Mouse (Mus musculus) left cerebral cortex, adult 2 months (tissue): ENCODE measurements around the gene Kcnj6. TPM values are rescaled to one million over a fixed set of nuclear protein-coding genes. Genes with fewer than 3 reads are reported as not detected.

Experiments
- DNase-seq, 2 experiments: peaks; one replicate each; pipeline ENCODE4 v3.0.0; 2021 to 2022; ENCODE audit warnings: low spot score in 2 of 2, mixed read lengths in 1 of 2; ENCODE audit errors: extremely low spot score in 1 of 2
- H3K27ac ChIP-seq: fragments of 200-600 bp; 2 replicates; pipeline ENCODE4 v1.8.1; 2022
- H3K4me3 ChIP-seq: fragments of 200-600 bp; 2 replicates; pipeline ENCODE4 v1.8.1; 2022
- CTCF ChIP-seq: fragments of 200-600 bp; IDR thresholded peaks from 2 replicates; pipeline ENCODE4 v1.8.1; 2022; ENCODE audit warnings: antibody characterized with exemption, mild to moderate bottlenecking, moderate library complexity
- intact Hi-C: fragments of 180-260 bp; cut with DNase I; formaldehyde crosslinking; loops from one replicate; pipeline ENCODE4 v1.15.1; 2025
- long read RNA-seq, 2 experiments: library from polyadenylated mRNA; stranded (forward); transcript quantifications; one replicate each; pipeline ENCODE4 v2.0.0; 2021; ENCODE audit warnings: borderline mapping rate in 2 of 2
- total RNA-seq, 2 experiments: library from RNA; stranded (reverse); gene quantifications; 2 replicates each; pipeline ENCODE4 v1.2.3; 2021

The Kcnj6 gene
- 10 to 100 TPM; 93.5 to 98.3 TPM for total RNA-seq
- long read RNA-seq, experiment 1, partial matches to known transcripts, result 0 of 7 reads
- long read RNA-seq, experiment 1, other reads (novel, unspliced or antisense), result 2 of 7 reads
- long read RNA-seq, experiment 2, partial matches to known transcripts, result 0 of 5 reads
- long read RNA-seq, experiment 2, other reads (novel, unspliced or antisense), result 1 of 5 reads

DNA sequence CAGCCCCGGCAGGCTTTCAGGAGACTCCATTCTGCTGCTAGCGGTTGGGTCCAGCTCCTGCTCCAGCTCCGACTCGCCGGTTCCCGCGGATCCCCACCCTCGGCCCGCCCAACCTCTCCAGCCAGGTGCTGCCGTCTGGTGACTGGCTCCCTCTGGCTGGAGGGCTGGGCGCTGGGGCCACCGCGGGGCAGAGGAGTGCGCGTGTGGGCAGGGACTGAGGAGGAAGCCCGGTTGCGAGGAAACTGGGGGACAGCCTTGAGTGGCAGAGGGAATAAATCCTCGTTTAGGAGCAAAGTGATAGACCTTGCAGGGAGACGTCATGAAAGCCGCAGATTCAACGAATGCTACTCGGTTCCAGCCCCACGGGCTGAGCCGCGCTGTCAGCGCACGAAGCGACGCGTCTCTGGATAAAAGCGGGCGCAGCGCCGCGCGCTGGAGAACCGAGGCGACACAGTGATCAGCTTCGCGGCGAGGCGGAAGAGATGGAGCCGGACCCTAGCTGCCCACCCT, at the start of gene Kcnj6:
TSS of gene Kcnj6 (minus strand) at position 362 of the 510 bp plus-strand sequence.
- intact Hi-C loops, result loop anchor here (1.0 to 5.0 kb wide), 3 partner anchors 181 to 275 kb away; no protein-coding TSS in a partner anchor
- Histone ChIP-seq H3K4me3 (peak within 1 kb of the TSS; percentile 69), H3K27ac (peak within 1 kb of the TSS; percentile 98)
- peak; percentile 69 for TF ChIP-seq CTCF
- peak; percentile 81 to 82 for DNase-seq

- TF ChIP-seq CTCF, result no peak
- H3K27ac ChIP-seq, result no peak overlapping the region
- no peak for DNase-seq
- no peak overlapping the region for H3K4me3 ChIP-seq
- intact Hi-C loops, result no loop called here
Observed at GRCm38 (mm10) chr16:95009937-95010336, 12.4 kb upstream of the Kcnj6 start.

GRCm38 (mm10) chr16:95004599-95004998, 7.1 kb upstream of the Kcnj6 start:
- no peak overlapping the region for H3K27ac ChIP-seq
- no peak for DNase-seq
- TF ChIP-seq CTCF, result no peak
- no peak overlapping the region for H3K4me3 ChIP-seq
- intact Hi-C loops, result loop anchor here (5.0 kb wide), 1 partner anchor 338 kb away; no protein-coding TSS in a partner anchor

DNA sequence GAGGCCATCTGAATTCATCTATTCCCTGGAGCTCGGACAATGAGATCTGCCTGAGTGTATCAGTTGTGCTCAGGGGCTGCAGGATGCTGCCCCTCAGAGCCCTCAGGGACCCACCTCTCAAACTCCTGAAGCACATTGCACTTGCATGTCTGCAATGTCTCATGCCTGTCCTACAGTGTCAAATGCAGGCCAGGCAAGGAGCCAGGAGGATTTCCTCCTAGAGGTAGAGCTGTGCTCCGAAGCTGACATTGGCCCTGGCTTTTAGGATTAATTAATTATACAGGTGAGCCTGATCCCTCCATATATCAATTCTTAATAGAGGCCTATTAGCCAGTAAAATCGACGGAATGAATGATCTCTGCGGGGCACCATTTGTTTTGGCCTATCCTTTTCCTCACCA, 2.0 kb upstream of the Kcnj6 start:
- Histone ChIP-seq H3K4me3 (no peak overlapping the region), H3K27ac (no peak overlapping the region)
- TF ChIP-seq CTCF, result no peak
- intact Hi-C loops, result loop anchor here (5.0 kb wide), 1 partner anchor 277 kb away; no protein-coding TSS in a partner anchor
- no peak for DNase-seq

DNA sequence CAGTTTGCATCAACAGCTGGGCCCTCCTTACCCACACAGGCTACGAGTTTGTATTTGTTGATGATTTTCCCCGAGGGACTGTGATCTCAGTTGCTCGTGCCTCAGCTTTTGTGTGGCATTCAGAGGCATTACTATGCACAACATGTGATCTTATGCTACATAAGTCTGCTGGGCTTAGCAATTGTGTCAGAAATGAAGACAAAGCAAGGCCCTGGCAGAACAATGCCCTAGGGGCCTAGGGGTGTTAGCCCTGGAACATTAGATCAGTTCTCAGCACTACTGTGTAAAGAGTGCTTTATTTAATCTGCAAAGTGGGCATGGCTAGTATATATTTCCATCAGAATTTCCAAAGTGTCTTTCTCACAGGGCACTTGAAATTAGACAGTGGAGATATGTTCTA, 1.5 kb upstream of the Kcnj6 start:
- intact Hi-C loops, result loop anchor here (5.0 kb wide), 1 partner anchor 277 kb away; no protein-coding TSS in a partner anchor
- no peak overlapping the region for H3K4me3 ChIP-seq
- no peak for TF ChIP-seq CTCF
- no peak for DNase-seq
- no peak overlapping the region for H3K27ac ChIP-seq

GRCm38 (mm10) chr16:94996791-94997281, 665 bp downstream of the Kcnj6 start:
- intact Hi-C loops, result loop anchor here (1.0 to 5.0 kb wide), 3 partner anchors 181 to 275 kb away; no protein-coding TSS in a partner anchor
- peak overlapping the region; percentile 98 for H3K27ac ChIP-seq
- DNase-seq, result peak; percentile 32 to 49
- H3K4me3 ChIP-seq, result peak overlapping the region; percentile 69
- no peak for TF ChIP-seq CTCF

DNA sequence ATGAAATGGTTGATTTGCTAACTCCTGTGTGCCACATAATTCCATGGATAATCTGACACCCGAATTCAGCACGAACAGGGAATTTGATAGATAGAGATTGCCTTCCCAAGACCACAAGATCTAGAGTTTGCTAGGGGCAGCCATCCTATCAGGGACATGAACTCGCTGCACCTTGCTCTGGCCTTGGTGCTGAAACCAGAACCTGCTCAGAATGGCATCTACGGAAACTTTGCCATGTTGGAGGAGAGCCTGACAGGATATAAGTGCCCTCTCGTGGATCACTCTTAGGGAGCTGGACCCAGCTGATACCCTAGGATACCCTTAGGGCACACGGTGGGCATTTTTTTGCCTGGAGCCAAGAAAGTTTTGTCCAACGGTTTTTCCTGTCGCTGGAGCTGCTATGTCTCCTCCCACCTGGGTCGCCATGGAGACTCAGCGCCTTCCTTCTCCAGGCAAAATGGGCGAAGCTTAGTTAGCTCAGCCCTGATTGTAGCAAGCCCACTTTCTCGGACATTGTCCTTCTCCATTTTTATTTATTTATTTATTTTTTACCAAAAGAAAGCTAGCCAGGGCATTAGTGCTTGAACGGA, 1.9 kb downstream of the Kcnj6 start:
- peak overlapping the region; percentile 69 for H3K4me3 ChIP-seq
- TF ChIP-seq CTCF, result no peak
- H3K27ac ChIP-seq, result peak overlapping the region; percentile 98
- intact Hi-C loops, result loop anchor here (2.0 to 5.0 kb wide), 2 partner anchors 63 to 273 kb away; no protein-coding TSS in a partner anchor
- DNase-seq, result peak; percentile 34 to 48

GRCm38 (mm10) chr16:94994924-94995323, 2.6 kb downstream of the Kcnj6 start:
- intact Hi-C loops, result loop anchor here (1.0 to 5.0 kb wide), 3 partner anchors 62 to 273 kb away; no protein-coding TSS in a partner anchor
- Histone ChIP-seq H3K27ac (peak overlapping the region; percentile 98), H3K4me3 (peak overlapping the region; percentile 69)
- TF ChIP-seq CTCF, result no peak
- DNase-seq, result no peak

DNA sequence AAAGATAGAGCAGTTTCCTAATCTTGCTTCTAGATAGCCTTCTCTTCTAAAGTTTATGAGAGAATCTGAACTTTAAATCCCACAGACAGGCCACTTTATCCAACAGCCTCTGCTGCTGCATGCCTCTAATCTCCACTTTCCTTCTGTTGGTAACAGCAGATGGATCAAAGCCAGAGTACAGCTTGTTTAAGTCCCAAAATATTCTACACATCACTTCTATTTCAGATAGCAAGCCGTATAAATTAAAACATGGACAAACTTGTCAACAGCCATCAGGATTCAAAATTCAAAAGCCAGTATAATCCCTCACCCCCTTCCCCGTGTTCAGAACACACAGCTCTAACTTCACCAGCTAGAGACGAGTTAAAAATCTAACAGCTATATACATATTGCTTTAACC, 3.4 kb downstream of the Kcnj6 start:
- intact Hi-C loops, result loop anchor here (1.0 to 2.0 kb wide), 2 partner anchors 61 to 111 kb away; no protein-coding TSS in a partner anchor
- peak overlapping the region; percentile 69 for H3K4me3 ChIP-seq
- peak overlapping the region; percentile 53 for H3K27ac ChIP-seq
- no peak for DNase-seq
- TF ChIP-seq CTCF, result no peak

GRCm38 (mm10) chr16:94990114-94990513, 7.4 kb downstream of the Kcnj6 start:
- TF ChIP-seq CTCF, result no peak
- H3K4me3 ChIP-seq, result no peak overlapping the region
- no peak overlapping the region for H3K27ac ChIP-seq
- DNase-seq, result no peak
- intact Hi-C loops, result no loop called here

DNA sequence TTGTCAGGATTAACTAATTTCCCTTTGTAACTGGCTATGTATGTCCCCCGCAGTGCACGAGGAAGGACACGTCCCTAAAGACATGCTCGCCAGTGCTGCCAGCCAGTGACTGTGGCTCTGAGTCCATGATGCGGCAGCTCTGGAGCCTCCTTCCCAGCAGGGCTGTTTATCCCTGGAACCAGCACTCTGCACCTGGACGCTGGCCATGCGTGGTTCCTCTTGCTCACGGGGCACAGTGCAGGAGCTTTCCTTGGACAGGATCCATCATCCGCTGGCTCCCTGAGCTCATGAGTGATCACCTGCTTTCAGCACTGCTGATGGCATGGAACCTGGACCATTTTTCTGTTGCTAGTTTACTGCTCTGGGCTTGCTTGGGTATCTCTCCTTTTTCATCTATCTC, 10.8 kb downstream of the Kcnj6 start:
- intact Hi-C loops, result no loop called here
- Histone ChIP-seq H3K27ac (no peak overlapping the region), H3K4me3 (no peak overlapping the region)
- DNase-seq, result peak in 1 of 2 experiments; percentile 52
- no peak for TF ChIP-seq CTCF

DNA sequence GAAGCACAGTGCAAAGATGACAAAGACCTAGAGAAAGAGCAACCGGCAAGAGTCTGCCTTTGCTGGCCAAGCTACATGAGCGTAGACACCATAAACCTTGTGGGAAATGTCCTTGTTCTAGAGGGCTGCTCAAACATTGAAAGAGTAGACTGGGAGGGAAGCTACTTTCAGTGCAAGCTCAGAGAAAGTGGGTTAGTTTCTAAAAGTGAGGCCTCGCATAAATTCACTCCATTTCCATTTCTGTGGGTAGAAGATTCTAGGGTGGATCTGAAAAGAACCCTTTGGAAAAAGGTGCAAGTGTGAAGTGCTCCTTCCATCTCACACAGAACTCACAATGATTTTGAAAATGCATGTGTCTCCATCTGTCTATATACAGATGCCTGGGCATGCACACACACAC, 13.2 kb downstream of the Kcnj6 start:
- no peak overlapping the region for H3K4me3 ChIP-seq
- no peak overlapping the region for H3K27ac ChIP-seq
- no peak for DNase-seq
- intact Hi-C loops, result no loop called here
- no peak for TF ChIP-seq CTCF
